Mouse (Mus musculus): ENCODE results near the gene P2ry12.
A peak's percentile ranks its signal among the peaks of the same experiment; 100 is the strongest.

P2ry12 gene

GRCm38 (mm10) chr3:59260745-59261144 is 1.9 kb downstream of the P2ry12 start:
- TF ChIP-seq GATA4 (IDR thresholded peaks at IDR 0.05; ENCODE audit: insufficient replicate concordance, low read length) = no peak

- TF ChIP-seq GATA4 (IDR thresholded peaks at IDR 0.05; ENCODE audit: insufficient replicate concordance, low read length) = no peak
Measured at GRCm38 (mm10) chr3:59257740-59258664, 4.7 kb downstream of the P2ry12 start.

- TF ChIP-seq GATA4 (IDR thresholded peaks at IDR 0.05; ENCODE audit: insufficient replicate concordance, low read length) = no peak
Measured at GRCm38 (mm10) chr3:59250454-59250853, 12.2 kb downstream of the P2ry12 start.

- no peak for TF ChIP-seq GATA4 (IDR thresholded peaks at IDR 0.05; ENCODE audit: insufficient replicate concordance, low read length)
Measured at GRCm38 (mm10) chr3:59248031-59248430, 14.6 kb downstream of the P2ry12 start.

GRCm38 (mm10) chr3:59243384-59243783 is 19.3 kb downstream of the P2ry12 start:
- no peak for TF ChIP-seq GATA4 (IDR thresholded peaks at IDR 0.05; ENCODE audit: insufficient replicate concordance, low read length)

- TF ChIP-seq GATA4 (IDR thresholded peaks at IDR 0.05; ENCODE audit: insufficient replicate concordance, low read length) = no peak
Measured at GRCm38 (mm10) chr3:59234878-59235277, 27.8 kb downstream of the P2ry12 start.

- no peak for TF ChIP-seq GATA4 (IDR thresholded peaks at IDR 0.05; ENCODE audit: insufficient replicate concordance, low read length)
Measured at GRCm38 (mm10) chr3:59230912-59231311, 31.8 kb downstream of the P2ry12 start.

- 0 out of 2 replicates have a peak, but pooled peaks have one; percentile 7 for TF ChIP-seq GATA4 (IDR thresholded peaks at IDR 0.05; ENCODE audit: insufficient replicate concordance, low read length)
Measured at GRCm38 (mm10) chr3:59228730-59229551, 33.7 kb downstream of the P2ry12 start.

GRCm38 (mm10) chr3:59227696-59228095 is 35.0 kb downstream of the P2ry12 start:
- no peak for TF ChIP-seq GATA4 (IDR thresholded peaks at IDR 0.05; ENCODE audit: insufficient replicate concordance, low read length)

GRCm38 (mm10) chr3:59225411-59225810 is 37.3 kb downstream of the P2ry12 start:
- no peak for TF ChIP-seq GATA4 (IDR thresholded peaks at IDR 0.05; ENCODE audit: insufficient replicate concordance, low read length)

- TF ChIP-seq GATA4 (IDR thresholded peaks at IDR 0.05; ENCODE audit: insufficient replicate concordance, low read length) = no peak
Measured at GRCm38 (mm10) chr3:59222303-59222702, 40.4 kb downstream of the P2ry12 start.

GRCm38 (mm10) chr3:59219326-59219725 is 43.3 kb downstream of the P2ry12 start:
- no peak for TF ChIP-seq GATA4 (IDR thresholded peaks at IDR 0.05; ENCODE audit: insufficient replicate concordance, low read length)

- TF ChIP-seq GATA4 (IDR thresholded peaks at IDR 0.05; ENCODE audit: insufficient replicate concordance, low read length) = no peak
Measured at GRCm38 (mm10) chr3:59217211-59217610, 45.5 kb downstream of the P2ry12 start.

- TF ChIP-seq GATA4 (IDR thresholded peaks at IDR 0.05; ENCODE audit: insufficient replicate concordance, low read length) = no peak
Measured at GRCm38 (mm10) chr3:59212404-59212803, 50.3 kb downstream of the P2ry12 start.

- TF ChIP-seq GATA4 (IDR thresholded peaks at IDR 0.05; ENCODE audit: insufficient replicate concordance, low read length) = no peak
Measured at GRCm38 (mm10) chr3:59211784-59212183, 50.9 kb downstream of the P2ry12 start.

GRCm38 (mm10) chr3:59210727-59211126 is 51.9 kb downstream of the P2ry12 start, which contains the start of gene P2ry13:
TSS of gene P2ry13 (minus strand) at chr3:59210882.
- TF ChIP-seq GATA4 (IDR thresholded peaks at IDR 0.05; ENCODE audit: insufficient replicate concordance, low read length) = no peak

Measured in liver, adult (tissue).